In genomic region chr15:91001037-91001616, GRCm38 (mm10) we compare ENCODE assay signal across 23 mouse cellular contexts. TPM values are rescaled to one million over a fixed set of nuclear protein-coding genes. Genes with fewer than 3 reads are reported as not detected.
DNase-seq lines count a peak whose midpoint lies in the region; ATAC-seq lines count a peak whose summit lies in the region.
"Had no signal": no experiment of that assay in that cellular context is flagged by ENCODE, and none has a peak within 500 bp of the region (broad histone marks: within the 10 kb centered on the region; RNA-seq: fewer than 3 reads in every experiment).

No protein-coding gene starts in this region.

- peak overlapping the region; percentile 85 for H3K27ac ChIP-seq in midbrain, embryonic 10.5 days (replicated peaks)
- no peak overlapping the region for H3K27ac ChIP-seq in midbrain, embryonic 16.5 days (ENCODE audit: low read length)
- peak overlapping the region; percentile 75 for H3K27ac ChIP-seq in forebrain, embryonic 12.5 days
- H3K27ac ChIP-seq in midbrain, embryonic 13.5 days = peak overlapping the region; percentile 75
- no peak overlapping the region for H3K27ac ChIP-seq in kidney, embryonic 14.5 days (ENCODE audit: low read depth, low read length)
- H3K27ac ChIP-seq: embryonic facial prominence, embryonic 12.5 days; gastrocnemius, adult 2 months; limb, embryonic 13.5 days; liver, embryonic 12.5 days; neural tube, embryonic 12.5 days had no signal

- H3K36me3 ChIP-seq in midbrain, embryonic 10.5 days = peaks cover 27% of the 10 kb centered on the region
- H3K36me3 ChIP-seq in midbrain, embryonic 16.5 days (ENCODE audit: control insufficient read depth, insufficient read depth, low read length) = no peaks in the 10 kb centered on the region
- peaks cover 15% of the 10 kb centered on the region for H3K36me3 ChIP-seq in forebrain, embryonic 12.5 days (replicated peaks)
- H3K36me3 ChIP-seq in midbrain, embryonic 13.5 days = peaks cover 9% of the 10 kb centered on the region
- no peaks in the 10 kb centered on the region for H3K36me3 ChIP-seq in kidney, embryonic 14.5 days (ENCODE audit: control insufficient read depth, insufficient read depth, low read length)
- H3K36me3 ChIP-seq: embryonic facial prominence, embryonic 12.5 days; limb, embryonic 13.5 days; liver, embryonic 12.5 days had no signal

- no peak overlapping the region for H3K9ac ChIP-seq in midbrain, embryonic 16.5 days (ENCODE audit: low read depth, low read length)
- H3K9ac ChIP-seq in forebrain, embryonic 12.5 days = no peak overlapping the region
- H3K9ac ChIP-seq in midbrain, embryonic 13.5 days (replicated peaks) = no peak overlapping the region
- no peak overlapping the region for H3K9ac ChIP-seq in kidney, embryonic 14.5 days (ENCODE audit: low read depth, low read length)
- H3K9ac ChIP-seq: embryonic facial prominence, embryonic 12.5 days; limb, embryonic 13.5 days; liver, embryonic 12.5 days; neural tube, embryonic 12.5 days had no signal

- H3K4me2 ChIP-seq in midbrain, embryonic 16.5 days (ENCODE audit: low read length) = no peak overlapping the region
- H3K4me2 ChIP-seq in forebrain, embryonic 12.5 days = peak overlapping the region; percentile 25
- peak overlapping the region; percentile 37 for H3K4me2 ChIP-seq in midbrain, embryonic 13.5 days (replicated peaks)
- no peak overlapping the region for H3K4me2 ChIP-seq in kidney, embryonic 14.5 days (replicated peaks; ENCODE audit: low read depth, low read length)
- H3K4me2 ChIP-seq: embryonic facial prominence, embryonic 12.5 days; heart, embryonic 11.5 days; limb, embryonic 13.5 days; liver, embryonic 12.5 days; neural tube, embryonic 12.5 days had no signal

- whole genome bisulfite sequencing in midbrain, embryonic 10.5 days = 31% methylated on average over 10 of the region's 10 CpGs
- 26% methylated on average over 10 of the region's 10 CpGs for WGBS in midbrain, embryonic 16.5 days
- 30% methylated on average over 10 of the region's 10 CpGs for WGBS in forebrain, embryonic 12.5 days
- 22% methylated on average over 10 of the region's 10 CpGs for WGBS in midbrain, embryonic 13.5 days
- WGBS in kidney, embryonic 14.5 days = 93% methylated on average over 10 of the region's 10 CpGs

- no peak for ATAC-seq in midbrain, embryonic 16.5 days
- ATAC-seq in forebrain, embryonic 12.5 days (ENCODE audit: low FRiP score) = peak; percentile 65; the same call in 1 of the 2 replicates
- ATAC-seq in midbrain, embryonic 13.5 days = peak; percentile 70
- ATAC-seq in kidney, embryonic 14.5 days (ENCODE audit: low FRiP score, low TSS enrichment) = no peak
- ATAC-seq: liver, embryonic 12.5 days had no signal

- peak overlapping the region; percentile 34 for H3K4me3 ChIP-seq in midbrain, embryonic 10.5 days
- no peak overlapping the region for H3K4me3 ChIP-seq in midbrain, embryonic 16.5 days (ENCODE audit: low read depth, low read length)
- H3K4me3 ChIP-seq in forebrain, embryonic 12.5 days (replicated peaks) = no peak overlapping the region
- no peak overlapping the region for H3K4me3 ChIP-seq in midbrain, embryonic 13.5 days (replicated peaks)
- no peak overlapping the region for H3K4me3 ChIP-seq in kidney, embryonic 14.5 days (ENCODE audit: low read length)
- H3K4me3 ChIP-seq: embryonic facial prominence, embryonic 12.5 days; gastrocnemius, adult 2 months; limb, embryonic 13.5 days; liver, embryonic 12.5 days; neural tube, embryonic 12.5 days had no signal

- peaks cover 90% of the 10 kb centered on the region for H3K4me1 ChIP-seq in midbrain, embryonic 10.5 days
- peaks cover 15% of the 10 kb centered on the region for H3K4me1 ChIP-seq in midbrain, embryonic 16.5 days (ENCODE audit: control insufficient read depth, insufficient read depth, low read length)
- H3K4me1 ChIP-seq in forebrain, embryonic 12.5 days = peaks cover 46% of the 10 kb centered on the region
- H3K4me1 ChIP-seq in midbrain, embryonic 13.5 days (replicated peaks) = peaks cover 51% of the 10 kb centered on the region
- no peaks in the 10 kb centered on the region for H3K4me1 ChIP-seq in kidney, embryonic 14.5 days (ENCODE audit: control insufficient read depth, insufficient read depth, low read length)
- H3K4me1 ChIP-seq: embryonic facial prominence, embryonic 12.5 days; limb, embryonic 13.5 days; liver, embryonic 12.5 days had no signal

- no peaks in the 10 kb centered on the region for H3K9me3 ChIP-seq in midbrain, embryonic 10.5 days (replicated peaks)
- no peaks in the 10 kb centered on the region for H3K9me3 ChIP-seq in midbrain, embryonic 16.5 days (replicated peaks; ENCODE audit: control insufficient read depth, low read length, poor library complexity, severe bottlenecking)
- H3K9me3 ChIP-seq in forebrain, embryonic 12.5 days = no peaks in the 10 kb centered on the region
- H3K9me3 ChIP-seq in midbrain, embryonic 13.5 days = no peaks in the 10 kb centered on the region
- no peaks in the 10 kb centered on the region for H3K9me3 ChIP-seq in kidney, embryonic 14.5 days (ENCODE audit: control insufficient read depth, low read length)
- H3K9me3 ChIP-seq: embryonic facial prominence, embryonic 12.5 days; limb, embryonic 13.5 days; liver, embryonic 12.5 days; neural tube, embryonic 12.5 days had no signal

- H3K27me3 ChIP-seq in midbrain, embryonic 10.5 days (ENCODE audit: low read depth, poor library complexity, severe bottlenecking) = no peaks in the 10 kb centered on the region
- no peaks in the 10 kb centered on the region for H3K27me3 ChIP-seq in midbrain, embryonic 16.5 days (ENCODE audit: control insufficient read depth, insufficient read depth, low read depth, low read length)
- H3K27me3 ChIP-seq in forebrain, embryonic 12.5 days = no peaks in the 10 kb centered on the region
- H3K27me3 ChIP-seq in midbrain, embryonic 13.5 days = no peaks in the 10 kb centered on the region
- H3K27me3 ChIP-seq in kidney, embryonic 14.5 days (ENCODE audit: control insufficient read depth, insufficient read depth, low read length) = no peaks in the 10 kb centered on the region
- H3K27me3 ChIP-seq: embryonic facial prominence, embryonic 12.5 days; limb, embryonic 13.5 days; liver, embryonic 12.5 days; neural tube, embryonic 12.5 days had no signal

- peak; percentile 58 for DNase-seq in embryo, embryonic 10.5 days (ENCODE audit: low spot score)
- DNase-seq in embryo, embryonic 9.5 days (ENCODE audit: extremely low spot score) = no peak
- peak; percentile 48 for DNase-seq in midbrain, embryonic 10.5 days (ENCODE audit: low spot score)
- DNase-seq in gastrocnemius, adult 8-10 months (ENCODE audit: low spot score in 2 of 2) = no peak
- DNase-seq: adrenal gland, postnatal 10 days; cerebellum, adult 8-10 months; gastrocnemius, adult 2 months; kidney, adult 11 months; layer of hippocampus, adult 9-11 months; lung, adult 18-20 months; lung, postnatal 14 days; right cerebral cortex, postnatal 25 days; spleen, adult 18-20 months had no signal

RNA-seq across cellular contexts. Expression of gene Kif21a, which starts 48.6 kb away (rescaled TPM):
- polyA plus RNA-seq in midbrain, embryonic 10.5 days (2016; fragmentation: Nextera tagmentation; extraction: Ambion mirVana) = 42.5 and 50.1 TPM in 2 replicates
- polyA plus RNA-seq in midbrain, embryonic 16.5 days (2015; fragmentation: Nextera tagmentation; extraction: Ambion mirVana) = 44.7 and 54.7 TPM in 2 replicates
- 49.5 and 49.6 TPM in 2 replicates for polyA plus RNA-seq in forebrain, embryonic 12.5 days (2016; fragmentation: Nextera tagmentation; extraction: Ambion mirVana)
- polyA plus RNA-seq in midbrain, embryonic 13.5 days (2015; fragmentation: Nextera tagmentation; extraction: Ambion mirVana) = 63.1 and 64.4 TPM in 2 replicates
- 10 to 100 TPM; 17.6 to 26.0 (median 20.8) TPM for total RNA-seq in gastrocnemius, adult 8-10 months (2022)
- 5.3 and 8.1 TPM in 2 replicates for polyA plus RNA-seq in kidney, embryonic 14.5 days (2014; fragmentation: Nextera tagmentation; extraction: Ambion mirVana)
- total RNA-seq: monocyte, adult 5-6 weeks had no signal

Comparison
In these comparisons a context has a peak if more than half of its experiments do, and no peak if none do; other contexts are left out.
1. DNase-seq: peak in embryo, embryonic 10.5 days (single experiment) and midbrain, embryonic 10.5 days (single experiment); none in embryo, embryonic 9.5 days (single experiment) and gastrocnemius, adult 8-10 months (0 of 2).
2. H3K27ac ChIP-seq: peak in midbrain, embryonic 10.5 days (single experiment), forebrain, embryonic 12.5 days (single experiment) and midbrain, embryonic 13.5 days (single experiment); none in midbrain, embryonic 16.5 days (single experiment) and kidney, embryonic 14.5 days (single experiment).
3. ATAC-seq: peak in forebrain, embryonic 12.5 days (single experiment) and midbrain, embryonic 13.5 days (single experiment); none in midbrain, embryonic 16.5 days (single experiment) and kidney, embryonic 14.5 days (single experiment).
4. H3K4me2 ChIP-seq: peak in forebrain, embryonic 12.5 days (single experiment) and midbrain, embryonic 13.5 days (single experiment); none in midbrain, embryonic 16.5 days (single experiment) and kidney, embryonic 14.5 days (single experiment).